Mouse (Mus musculus): ENCODE data around the gene Slc6a21.

Gene Slc6a21

GRCm38 (mm10) chr7:45277136-45277760 is at the start of gene Slc6a21:
TSS of gene Slc6a21 (plus strand) at chr7:45277513.
- ChIA-PET POLR2A (interaction anchor here in 3 of 4 experiments (0.8 to 2.3 kb wide), 23 partner anchors 9 to 198 kb away, joined by 3 to 7 read pairs (median 3); partner anchors contain the start of genes Dkkl1 (in 1 of the 3), Kcna7 (in 1 of the 3), Ppfia3 (in 1 of the 3) and Rcn3 (in 1 of the 3)), CTCF (interaction anchor here (0.5 to 2.5 kb wide), 43 partner anchors 9 to 426 kb away, joined by 3 to 15 read pairs (median 4); partner anchors contain the start of genes Gys1 (in 1 of the 4), Kcna7 (in 1 of the 4), Lhb (in 1 of the 4) and Ntn5 (in 1 of the 4))

GRCm38 (mm10) chr7:45228548-45228947 is 48.8 kb upstream of the Slc6a21 start:
- ChIA-PET CTCF (interaction anchor here in 3 of 4 experiments (0.5 to 2.3 kb wide), 8 partner anchors 24 to 181 kb away, joined by 3 to 9 read pairs (median 4); partner anchors contain the start of genes Aldh16a1 (in 1 of the 3), Ccdc155 (in 1 of the 3), Kcna7 (in 1 of the 3) and Pih1d1 (in 1 of the 3)), POLR2A (interaction anchor here (0.8 to 4.6 kb wide), 31 partner anchors 9 to 298 kb away, joined by 3 to 29 read pairs (median 6); partner anchors contain the start of genes Tead2 (in 4 of the 4), Cd37 (in 3 of the 4), Aldh16a1 (in 2 of the 4) and Ccdc155 (in 2 of the 4))

- CTCF ChIA-PET = interaction anchor here in 3 of 4 experiments (0.5 to 2.3 kb wide), 16 partner anchors 21 to 357 kb away, joined by 3 to 9 read pairs (median 3); partner anchors contain the start of genes Aldh16a1 (in 1 of the 3), Ccdc155 (in 1 of the 3), Flt3l (in 1 of the 3) and Gm45713 (in 1 of the 3)
- POLR2A ChIA-PET = interaction anchor here (0.6 to 4.6 kb wide), 53 partner anchors 9 to 739 kb away, joined by 3 to 29 read pairs (median 4); partner anchors contain the start of genes Tead2 (in 4 of the 4), Cd37 (in 3 of the 4), Aldh16a1 (in 2 of the 4) and Ccdc155 (in 2 of the 4)
Measured at GRCm38 (mm10) chr7:45229046-45229445, 48.3 kb upstream of the Slc6a21 start.

GRCm38 (mm10) chr7:45229459-45230203 is 47.7 kb upstream of the Slc6a21 start:
- CTCF ChIA-PET = interaction anchor here in 3 of 4 experiments (0.5 to 2.3 kb wide), 16 partner anchors 22 to 357 kb away, joined by 3 to 9 read pairs (median 3); partner anchors contain the start of genes Ccdc155 (in 2 of the 3), Aldh16a1 (in 1 of the 3), Flt3l (in 1 of the 3) and Gm45713 (in 1 of the 3)
- POLR2A ChIA-PET = interaction anchor here (0.6 to 4.6 kb wide), 58 partner anchors 9 to 1636 kb away, joined by 3 to 29 read pairs (median 4); partner anchors contain the start of genes Tead2 (in 4 of the 4), Cd37 (in 3 of the 4), Aldh16a1 (in 2 of the 4) and Ccdc155 (in 2 of the 4)

- ChIA-PET POLR2A (interaction anchor here (0.6 to 4.6 kb wide), 32 partner anchors 9 to 398 kb away, joined by 3 to 27 read pairs (median 4); partner anchors contain the start of genes Slc6a16 (in 3 of the 4), Tead2 (in 2 of the 4), Aldh16a1 (in 1 of the 4) and Ftl1 (in 1 of the 4)), CTCF (interaction anchor here (0.6 to 1.2 kb wide), 8 partner anchors 27 to 385 kb away, joined by 3 to 4 read pairs (median 4); no protein-coding TSS in a partner anchor)
Measured at GRCm38 (mm10) chr7:45231192-45231591, 46.1 kb upstream of the Slc6a21 start.

GRCm38 (mm10) chr7:45231941-45232340 is 45.4 kb upstream of the Slc6a21 start:
- CTCF ChIA-PET = interaction anchor here in 2 of 4 experiments (0.6 to 1.2 kb wide), 4 partner anchors 47 to 357 kb away, joined by 3 to 4 read pairs (median 3); no protein-coding TSS in a partner anchor

GRCm38 (mm10) chr7:45232716-45233465 is 44.4 kb upstream of the Slc6a21 start:
- ChIA-PET CTCF (interaction anchor here in 3 of 4 experiments (0.5 to 1.2 kb wide), 5 partner anchors 14 to 108 kb away, joined by 3 to 4 read pairs (median 3); partner anchors contain the start of gene Tead2 (in 1 of the 3)), POLR2A (interaction anchor here (0.7 to 4.6 kb wide), 14 partner anchors 8 to 765 kb away, joined by 3 to 27 read pairs (median 4); partner anchors contain the start of genes Aldh16a1 (in 2 of the 4), Pih1d1 (in 2 of the 4), Tead2 (in 2 of the 4) and Josd2 (in 1 of the 4))

More at GRCm38 (mm10) chr7:45231941-45232340, 45.4 kb upstream of the Slc6a21 start:
- POLR2A ChIA-PET = interaction anchor here (0.6 to 4.6 kb wide), 14 partner anchors 9 to 357 kb away, joined by 3 to 27 read pairs (median 4); partner anchors contain the start of genes Slc6a16 (in 2 of the 4), Ftl1 (in 1 of the 4), Slc17a7 (in 1 of the 4) and Tead2 (in 1 of the 4)

- POLR2A ChIA-PET = interaction anchor here (0.5 to 3.7 kb wide), 31 partner anchors 8 to 766 kb away, joined by 3 to 21 read pairs (median 4); partner anchors contain the start of genes Tead2 (in 3 of the 4), Aldh16a1 (in 2 of the 4), Pih1d1 (in 2 of the 4) and Ccdc155 (in 1 of the 4)
- CTCF ChIA-PET = interaction anchor here in 2 of 4 experiments (0.7 to 2.7 kb wide), 6 partner anchors 18 to 171 kb away, joined by 3 to 8 read pairs (median 4); partner anchors contain the start of gene Tead2 (in 1 of the 2)
Measured at GRCm38 (mm10) chr7:45233580-45234332, 43.6 kb upstream of the Slc6a21 start.

GRCm38 (mm10) chr7:45234333-45234841 is 42.9 kb upstream of the Slc6a21 start:
- ChIA-PET POLR2A (interaction anchor here (0.6 to 3.7 kb wide), 39 partner anchors 7 to 486 kb away, joined by 3 to 21 read pairs (median 4); partner anchors contain the start of genes Tead2 (in 3 of the 4), Ccdc155 (in 2 of the 4), Aldh16a1 (in 1 of the 4) and Fcgrt (in 1 of the 4)), CTCF (interaction anchor here in 3 of 4 experiments (0.6 to 2.7 kb wide), 7 partner anchors 19 to 480 kb away, joined by 3 to 8 read pairs (median 4); partner anchors contain the start of gene Tead2 (in 1 of the 3))

GRCm38 (mm10) chr7:45234922-45235571 is 42.3 kb upstream of the Slc6a21 start:
- CTCF ChIA-PET = interaction anchor here in 3 of 4 experiments (0.6 to 2.7 kb wide), 15 partner anchors 19 to 480 kb away, joined by 3 to 8 read pairs (median 3); partner anchors contain the start of genes Ccdc155 (in 1 of the 3) and Tead2 (in 1 of the 3)
- POLR2A ChIA-PET = interaction anchor here (0.5 to 3.7 kb wide), 58 partner anchors 8 to 527 kb away, joined by 3 to 21 read pairs (median 4); partner anchors contain the start of genes Tead2 (in 3 of the 4), Ccdc155 (in 2 of the 4), Rras (in 2 of the 4) and Aldh16a1 (in 1 of the 4)

GRCm38 (mm10) chr7:45235656-45236180 is 41.6 kb upstream of the Slc6a21 start:
- ChIA-PET POLR2A (interaction anchor here in 3 of 4 experiments (0.5 to 3.7 kb wide), 56 partner anchors 8 to 527 kb away, joined by 3 to 21 read pairs (median 4); partner anchors contain the start of genes Tead2 (in 3 of the 3), Rras (in 2 of the 3), Aldh16a1 (in 1 of the 3) and Ccdc155 (in 1 of the 3)), CTCF (interaction anchor here in 3 of 4 experiments (0.6 to 2.7 kb wide), 15 partner anchors 28 to 360 kb away, joined by 3 to 8 read pairs (median 3); partner anchors contain the start of gene Ccdc155 (in 1 of the 3))

GRCm38 (mm10) chr7:45237747-45238699 is 39.3 kb upstream of the Slc6a21 start:
- CTCF ChIA-PET = interaction anchor here in 3 of 4 experiments (0.5 to 1.4 kb wide), 5 partner anchors 65 to 249 kb away, joined by 3 to 6 read pairs (median 3); no protein-coding TSS in a partner anchor
- POLR2A ChIA-PET = interaction anchor here (0.5 to 4.0 kb wide), 22 partner anchors 9 to 251 kb away, joined by 3 to 24 read pairs (median 4); partner anchors contain the start of genes Ccdc155 (in 1 of the 4), Prmt1 (in 1 of the 4) and Tead2 (in 1 of the 4)

Data from embryonic stem cell, embryonic (primary cell).